In the genomic region with DNA sequence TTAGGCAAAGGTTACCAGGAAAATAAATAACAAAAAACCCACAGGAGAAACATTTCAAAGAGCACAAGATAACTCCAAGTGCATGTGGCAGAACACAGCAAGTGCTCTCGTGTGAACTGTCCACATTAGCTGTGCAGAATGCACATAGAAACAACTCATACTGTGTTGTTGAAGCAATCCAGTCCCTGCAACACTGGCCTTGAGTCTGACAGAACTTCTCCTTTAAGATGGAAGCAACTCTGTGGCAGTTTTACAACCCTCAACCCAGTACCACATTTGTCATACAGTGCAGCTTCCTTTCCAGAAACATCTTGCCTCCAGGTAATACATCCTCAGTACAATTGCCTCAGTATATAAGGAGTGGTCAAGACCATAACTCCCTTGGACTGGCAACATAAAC, we compare ENCODE assay signal across 9 mouse cellular contexts. TPM values are rescaled to one million over a fixed set of nuclear protein-coding genes. Genes with fewer than 3 reads are reported as not detected.
DNase-seq lines count a peak whose midpoint lies in the region; ATAC-seq lines count a peak whose summit lies in the region.
"Had no signal": no experiment of that assay in that cellular context is flagged by ENCODE, and none has a peak within 500 bp of the region (broad histone marks: within the 10 kb centered on the region; RNA-seq: fewer than 3 reads in every experiment).

No protein-coding gene starts in this region.

- peaks cover 49% of the 10 kb centered on the region for H3K4me1 ChIP-seq in lung, embryonic 15.5 days
- peaks cover 56% of the 10 kb centered on the region for H3K4me1 ChIP-seq in forebrain, embryonic 13.5 days
- H3K4me1 ChIP-seq in limb, embryonic 15.5 days, result peaks cover 45% of the 10 kb centered on the region
- peaks cover 28% of the 10 kb centered on the region for H3K4me1 ChIP-seq in stomach, embryonic 14.5 days (ENCODE audit: control insufficient read depth, insufficient read depth, low read length)

- peak overlapping the region; percentile 86 for H3K4me2 ChIP-seq in lung, embryonic 15.5 days
- H3K4me2 ChIP-seq in forebrain, embryonic 13.5 days, result peak overlapping the region; percentile 98
- peak overlapping the region; percentile 78 for H3K4me2 ChIP-seq in limb, embryonic 15.5 days
- H3K4me2 ChIP-seq in stomach, embryonic 14.5 days (replicated peaks; ENCODE audit: low read depth, low read length), result peak overlapping the region; percentile 69

- no peaks in the 10 kb centered on the region for H3K9me3 ChIP-seq in lung, embryonic 15.5 days
- H3K9me3 ChIP-seq in forebrain, embryonic 13.5 days (replicated peaks), result no peaks in the 10 kb centered on the region
- H3K9me3 ChIP-seq in limb, embryonic 15.5 days, result no peaks in the 10 kb centered on the region
- no peaks in the 10 kb centered on the region for H3K9me3 ChIP-seq in stomach, embryonic 14.5 days (ENCODE audit: control insufficient read depth, low read depth, low read length)

- no peak overlapping the region for H3K27ac ChIP-seq in lung, embryonic 15.5 days
- no peak overlapping the region for H3K27ac ChIP-seq in forebrain, embryonic 13.5 days
- H3K27ac ChIP-seq in limb, embryonic 15.5 days, result no peak overlapping the region
- H3K27ac ChIP-seq in stomach, embryonic 14.5 days (ENCODE audit: low read length), result no peak overlapping the region

- no peak for DNase-seq in lung, postnatal 36 days
- DNase-seq in urinary bladder, postnatal 25 days (ENCODE audit: low spot score), result no peak
- no peak for DNase-seq in ovary, adult 18-20 months (ENCODE audit: low spot score)
- no peak for DNase-seq in thymus, adult 18-20 months

- H3K36me3 ChIP-seq in lung, embryonic 15.5 days, result no peaks in the 10 kb centered on the region
- peaks cover 9% of the 10 kb centered on the region for H3K36me3 ChIP-seq in forebrain, embryonic 13.5 days (ENCODE audit: poor library complexity, severe bottlenecking)
- H3K36me3 ChIP-seq in limb, embryonic 15.5 days, result no peaks in the 10 kb centered on the region; the same call in 1 of the 2 replicates
- no peaks in the 10 kb centered on the region; the same call in 1 of the 2 replicates for H3K36me3 ChIP-seq in stomach, embryonic 14.5 days (ENCODE audit: control insufficient read depth, insufficient read depth, low read length)

- no peak overlapping the region for H3K9ac ChIP-seq in lung, embryonic 15.5 days
- peak overlapping the region; percentile 95 for H3K9ac ChIP-seq in forebrain, embryonic 13.5 days
- H3K9ac ChIP-seq in limb, embryonic 15.5 days, result peak overlapping the region; percentile 17; the same call in 1 of the 2 replicates
- H3K9ac ChIP-seq in stomach, embryonic 14.5 days (replicated peaks; ENCODE audit: low read depth, low read length), result no peak overlapping the region

- no peaks in the 10 kb centered on the region for H3K27me3 ChIP-seq in lung, embryonic 15.5 days
- no peaks in the 10 kb centered on the region for H3K27me3 ChIP-seq in forebrain, embryonic 13.5 days
- H3K27me3 ChIP-seq in limb, embryonic 15.5 days, result no peaks in the 10 kb centered on the region
- H3K27me3 ChIP-seq in stomach, embryonic 14.5 days (ENCODE audit: control insufficient read depth, insufficient read depth, low read length), result no peaks in the 10 kb centered on the region

- no peak for ATAC-seq in lung, embryonic 15.5 days (ENCODE audit: borderline replicate concordance, extremely low read depth, low FRiP score, low TSS enrichment)
- ATAC-seq in forebrain, embryonic 13.5 days, result no peak
- no peak for ATAC-seq in limb, embryonic 15.5 days (ENCODE audit: insufficient number of reproducible peaks, low FRiP score, low TSS enrichment, low read depth)
- ATAC-seq in stomach, embryonic 14.5 days (ENCODE audit: insufficient number of reproducible peaks, insufficient read depth, low FRiP score, low read depth), result no peak
- ATAC-seq: activated CD4-positive, CD25-positive, alpha-beta regulatory T cell, adult 4 months had no signal

- WGBS in lung, embryonic 15.5 days, result 35% methylated on average over 1 of the region's 1 CpGs
- WGBS in forebrain, embryonic 13.5 days, result 73% methylated on average over 1 of the region's 1 CpGs
- WGBS in limb, embryonic 15.5 days, result 44% methylated on average over 1 of the region's 1 CpGs
- WGBS in stomach, embryonic 14.5 days, result 41% methylated on average over 1 of the region's 1 CpGs

- H3K4me3 ChIP-seq in lung, embryonic 15.5 days, result peak overlapping the region; percentile 96
- peak overlapping the region; percentile 88 for H3K4me3 ChIP-seq in forebrain, embryonic 13.5 days
- H3K4me3 ChIP-seq in limb, embryonic 15.5 days, result peak overlapping the region; percentile 82; the same call in 1 of the 2 replicates
- peak overlapping the region; percentile 85 for H3K4me3 ChIP-seq in stomach, embryonic 14.5 days (ENCODE audit: low read depth, low read length)

RNA-seq across cellular contexts. Expression of a gene that starts 2.0 kb away (rescaled TPM):
- 9.0 and 9.2 TPM in 2 replicates for polyA plus RNA-seq in lung, embryonic 15.5 days (2015; fragmentation: Nextera tagmentation; extraction: Ambion mirVana)
- polyA plus RNA-seq in forebrain, embryonic 13.5 days (2015; fragmentation: Nextera tagmentation; extraction: Ambion mirVana), result 7.8 and 8.1 TPM in 2 replicates
- polyA plus RNA-seq in limb, embryonic 15.5 days (2015; fragmentation: Nextera tagmentation; extraction: Ambion mirVana), result 6.4 and 7.0 TPM in 2 replicates
- polyA plus RNA-seq in stomach, embryonic 14.5 days (2014; fragmentation: Nextera tagmentation; extraction: Ambion mirVana), result 10.2 and 11.7 TPM in 2 replicates

RNA-seq across cellular contexts. Expression of a gene that starts 25.6 kb away (rescaled TPM):
- polyA plus RNA-seq in lung, embryonic 15.5 days (2015; fragmentation: Nextera tagmentation; extraction: Ambion mirVana), result 0.76 and 1.00 TPM in 2 replicates
- polyA plus RNA-seq in forebrain, embryonic 13.5 days (2015; fragmentation: Nextera tagmentation; extraction: Ambion mirVana), result 2.9 and 3.3 TPM in 2 replicates
- polyA plus RNA-seq in limb, embryonic 15.5 days (2015; fragmentation: Nextera tagmentation; extraction: Ambion mirVana), result 0.52 and 0.99 TPM in 2 replicates
- polyA plus RNA-seq in stomach, embryonic 14.5 days (2014; fragmentation: Nextera tagmentation; extraction: Ambion mirVana), result 1.4 and 1.6 TPM in 2 replicates

RNA-seq across cellular contexts. Expression of a gene that starts 28.1 kb away (rescaled TPM):
- 99.4 and 99.6 TPM in 2 replicates for polyA plus RNA-seq in lung, embryonic 15.5 days (2015; fragmentation: Nextera tagmentation; extraction: Ambion mirVana)
- 117 and 125 TPM in 2 replicates for polyA plus RNA-seq in forebrain, embryonic 13.5 days (2015; fragmentation: Nextera tagmentation; extraction: Ambion mirVana)
- 81.3 and 85.8 TPM in 2 replicates for polyA plus RNA-seq in limb, embryonic 15.5 days (2015; fragmentation: Nextera tagmentation; extraction: Ambion mirVana)
- 84.8 and 94.2 TPM in 2 replicates for polyA plus RNA-seq in stomach, embryonic 14.5 days (2014; fragmentation: Nextera tagmentation; extraction: Ambion mirVana)

RNA-seq across cellular contexts. Expression of a gene that starts 33.6 kb away (rescaled TPM):
- 0.87 and 1.1 TPM in 2 replicates for polyA plus RNA-seq in lung, embryonic 15.5 days (2015; fragmentation: Nextera tagmentation; extraction: Ambion mirVana)
- polyA plus RNA-seq in forebrain, embryonic 13.5 days (2015; fragmentation: Nextera tagmentation; extraction: Ambion mirVana), result 6.1 and 6.5 TPM in 2 replicates
- 1.00 and 1.2 TPM in 2 replicates for polyA plus RNA-seq in limb, embryonic 15.5 days (2015; fragmentation: Nextera tagmentation; extraction: Ambion mirVana)
- 2.3 and 4.0 TPM in 2 replicates for polyA plus RNA-seq in stomach, embryonic 14.5 days (2014; fragmentation: Nextera tagmentation; extraction: Ambion mirVana)
- polyA plus RNA-seq: activated CD4-positive, CD25-positive, alpha-beta regulatory T cell, adult 4 months had no signal

RNA-seq across cellular contexts. Expression of a gene that starts 53.0 kb away (rescaled TPM):
- not detected in 2 replicates for polyA plus RNA-seq in lung, embryonic 15.5 days (2015; fragmentation: Nextera tagmentation; extraction: Ambion mirVana)
- 0.09 and 0.13 TPM in 2 replicates for polyA plus RNA-seq in forebrain, embryonic 13.5 days (2015; fragmentation: Nextera tagmentation; extraction: Ambion mirVana)
- not detected in 2 replicates for polyA plus RNA-seq in limb, embryonic 15.5 days (2015; fragmentation: Nextera tagmentation; extraction: Ambion mirVana)
- polyA plus RNA-seq in stomach, embryonic 14.5 days (2014; fragmentation: Nextera tagmentation; extraction: Ambion mirVana), result not detected in 2 replicates
- polyA plus RNA-seq: activated CD4-positive, CD25-positive, alpha-beta regulatory T cell, adult 4 months had no signal

Comparison
In these comparisons a context has a peak if more than half of its experiments do, and no peak if none do; other contexts are left out.
1. H3K9ac ChIP-seq: peak in forebrain, embryonic 13.5 days (single experiment) and limb, embryonic 15.5 days (single experiment); none in lung, embryonic 15.5 days (single experiment) and stomach, embryonic 14.5 days (single experiment).
2. Peak in every context shown above with its lines, with median percentiles within 50 percentile points of each other: H3K4me2 ChIP-seq and H3K4me3 ChIP-seq.